13 mouse cellular contexts compared by ENCODE assay signal in genomic region chr4:126275681-126276131, GRCm38 (mm10). TPM values are rescaled to one million over a fixed set of nuclear protein-coding genes. Genes with fewer than 3 reads are reported as not detected.
DNase-seq lines count a peak whose midpoint lies in the region; ATAC-seq and TF ChIP-seq lines count a peak whose summit lies in the region.
"Had no signal": no experiment of that assay in that cellular context is flagged by ENCODE, and none has a peak within 500 bp of the region (broad histone marks: within the 10 kb centered on the region; RNA-seq: fewer than 3 reads in every experiment).

No protein-coding gene starts in this region.

- no peak overlapping the region for H3K4me2 ChIP-seq in kidney, embryonic 14.5 days (replicated peaks; ENCODE audit: low read depth, low read length)
- H3K4me2 ChIP-seq in stomach, embryonic 15.5 days, result no peak overlapping the region
- H3K4me2 ChIP-seq in stomach, postnatal 0 days (replicated peaks; ENCODE audit: low read depth), result no peak overlapping the region
- H3K4me2 ChIP-seq: hindbrain, embryonic 12.5 days; liver, embryonic 13.5 days; neural tube, embryonic 12.5 days had no signal

- DNase-seq in kidney, adult 9 months, result no peak
- no peak for DNase-seq in stomach, postnatal 0 days (ENCODE audit: low spot score)
- DNase-seq in cerebellum, postnatal 14 days, result peak; percentile 87 to 88
- no peak for DNase-seq in frontal cortex, postnatal 36 days (ENCODE audit: low spot score in 2 of 2)
- DNase-seq in MN1 (ENCODE audit: low spot score), result no peak
- DNase-seq: embryo, embryonic 11 days; forebrain, postnatal 0 days; liver, embryonic 13.5 days had no signal

- peak; percentile 53 for ATAC-seq in kidney, embryonic 14.5 days (ENCODE audit: low FRiP score, low TSS enrichment)
- ATAC-seq in stomach, embryonic 15.5 days (ENCODE audit: insufficient read depth, low FRiP score, low read depth), result peak; percentile 14; the same call in 1 of the 2 replicates
- ATAC-seq in stomach, postnatal 0 days (ENCODE audit: low FRiP score, low TSS enrichment), result no peak; the same call in 1 of the 2 replicates
- ATAC-seq: forebrain, postnatal 0 days had no signal

- H3K9ac ChIP-seq in kidney, embryonic 14.5 days (ENCODE audit: low read depth, low read length), result no peak overlapping the region
- H3K9ac ChIP-seq in stomach, embryonic 15.5 days, result no peak overlapping the region
- H3K9ac ChIP-seq in stomach, postnatal 0 days (ENCODE audit: low read length), result no peak overlapping the region
- H3K9ac ChIP-seq: forebrain, postnatal 0 days; hindbrain, embryonic 12.5 days; liver, embryonic 13.5 days; neural tube, embryonic 12.5 days had no signal

- no peaks in the 10 kb centered on the region for H3K9me3 ChIP-seq in kidney, embryonic 14.5 days (ENCODE audit: control insufficient read depth, low read length)
- no peaks in the 10 kb centered on the region for H3K9me3 ChIP-seq in stomach, embryonic 15.5 days
- no peaks in the 10 kb centered on the region for H3K9me3 ChIP-seq in stomach, postnatal 0 days (ENCODE audit: control insufficient read depth, low read length)
- H3K9me3 ChIP-seq: hindbrain, embryonic 12.5 days; liver, embryonic 13.5 days; neural tube, embryonic 12.5 days had no signal

- no peaks in the 10 kb centered on the region for H3K27me3 ChIP-seq in kidney, embryonic 14.5 days (ENCODE audit: control insufficient read depth, insufficient read depth, low read length)
- H3K27me3 ChIP-seq in stomach, embryonic 15.5 days (replicated peaks), result no peaks in the 10 kb centered on the region
- H3K27me3 ChIP-seq in stomach, postnatal 0 days (ENCODE audit: control insufficient read depth, insufficient read depth, low read length), result no peaks in the 10 kb centered on the region
- H3K27me3 ChIP-seq: hindbrain, embryonic 12.5 days; liver, embryonic 13.5 days; neural tube, embryonic 12.5 days had no signal

- 53% methylated on average over 13 of the region's 13 CpGs for WGBS in kidney, embryonic 14.5 days
- 75% methylated on average over 13 of the region's 13 CpGs for WGBS in stomach, embryonic 15.5 days
- WGBS in stomach, postnatal 0 days, result 71% methylated on average over 13 of the region's 13 CpGs

- 0 out of 2 replicates have a peak, but pooled peaks cover 6% of the 10 kb centered on the region for H3K4me1 ChIP-seq in kidney, embryonic 14.5 days (ENCODE audit: control insufficient read depth, insufficient read depth, low read length)
- H3K4me1 ChIP-seq in stomach, embryonic 15.5 days, result peaks cover 6% of the 10 kb centered on the region; the same call in 1 of the 2 replicates
- H3K4me1 ChIP-seq in stomach, postnatal 0 days (replicated peaks; ENCODE audit: control insufficient read depth, insufficient read depth), result no peaks in the 10 kb centered on the region

- H3K4me3 ChIP-seq in kidney, embryonic 14.5 days (ENCODE audit: low read length), result no peak overlapping the region
- no peak overlapping the region for H3K4me3 ChIP-seq in stomach, embryonic 15.5 days (replicated peaks)
- no peak overlapping the region for H3K4me3 ChIP-seq in stomach, postnatal 0 days (ENCODE audit: low read depth, low read length)
- H3K4me3 ChIP-seq: hindbrain, embryonic 12.5 days; left cerebral cortex, adult 2 months; liver, embryonic 13.5 days; neural tube, embryonic 12.5 days had no signal

- TF ChIP-seq CTCF in stomach, postnatal 0 days (IDR thresholded peaks at IDR 0.05; ENCODE audit: low read depth), result no peak

- peaks cover 19% of the 10 kb centered on the region for H3K36me3 ChIP-seq in kidney, embryonic 14.5 days (ENCODE audit: control insufficient read depth, insufficient read depth, low read length)
- H3K36me3 ChIP-seq in stomach, embryonic 15.5 days, result peaks cover 16% of the 10 kb centered on the region
- peaks cover 7% of the 10 kb centered on the region; the same call in 1 of the 2 replicates for H3K36me3 ChIP-seq in stomach, postnatal 0 days (ENCODE audit: control insufficient read depth, insufficient read depth, low read length)

- no peak overlapping the region for H3K27ac ChIP-seq in kidney, embryonic 14.5 days (ENCODE audit: low read depth, low read length)
- H3K27ac ChIP-seq in stomach, embryonic 15.5 days, result no peak overlapping the region
- H3K27ac ChIP-seq in stomach, postnatal 0 days (replicated peaks), result no peak overlapping the region
- H3K27ac ChIP-seq: hindbrain, embryonic 12.5 days; left cerebral cortex, adult 2 months; liver, embryonic 13.5 days; neural tube, embryonic 12.5 days had no signal

- TF ChIP-seq EP300 in stomach, postnatal 0 days (optimal IDR thresholded peaks at IDR 0.05), result no peak

RNA-seq across cellular contexts. Expression of gene Col8a2, which starts 10.9 kb away (rescaled TPM):
- 5.5 and 6.8 TPM in 2 replicates for polyA plus RNA-seq in kidney, embryonic 14.5 days (2014; fragmentation: Nextera tagmentation; extraction: Ambion mirVana)
- 13.4 and 14.2 TPM in 2 replicates for polyA plus RNA-seq in stomach, embryonic 15.5 days (2015; fragmentation: Nextera tagmentation; extraction: Ambion mirVana)
- polyA plus RNA-seq in stomach, postnatal 0 days (2015; fragmentation: Nextera tagmentation; extraction: Ambion mirVana), result 6.4 and 7.8 TPM in 2 replicates

RNA-seq across cellular contexts. Expression of gene Trappc3, which starts 13.6 kb away (rescaled TPM):
- 19.7 and 68.6 TPM in 2 replicates for polyA plus RNA-seq in kidney, embryonic 14.5 days (2014; fragmentation: Nextera tagmentation; extraction: Ambion mirVana)
- polyA plus RNA-seq in stomach, embryonic 15.5 days (2015; fragmentation: Nextera tagmentation; extraction: Ambion mirVana), result 91.7 and 97.1 TPM in 2 replicates
- polyA plus RNA-seq in stomach, postnatal 0 days (2015; fragmentation: Nextera tagmentation; extraction: Ambion mirVana), result 80.7 and 84.6 TPM in 2 replicates

RNA-seq across cellular contexts. Expression of gene Map7d1, which starts 19.6 kb away (rescaled TPM):
- 35.6 and 43.3 TPM in 2 replicates for polyA plus RNA-seq in kidney, embryonic 14.5 days (2014; fragmentation: Nextera tagmentation; extraction: Ambion mirVana)
- polyA plus RNA-seq in stomach, embryonic 15.5 days (2015; fragmentation: Nextera tagmentation; extraction: Ambion mirVana), result 34.1 and 36.9 TPM in 2 replicates
- 15.2 and 17.8 TPM in 2 replicates for polyA plus RNA-seq in stomach, postnatal 0 days (2015; fragmentation: Nextera tagmentation; extraction: Ambion mirVana)

RNA-seq across cellular contexts. Expression of gene Adprhl2, which starts 45.8 kb away (rescaled TPM):
- polyA plus RNA-seq in kidney, embryonic 14.5 days (2014; fragmentation: Nextera tagmentation; extraction: Ambion mirVana), result 53.0 and 57.6 TPM in 2 replicates
- polyA plus RNA-seq in stomach, embryonic 15.5 days (2015; fragmentation: Nextera tagmentation; extraction: Ambion mirVana), result 61.2 and 61.9 TPM in 2 replicates
- 33.8 and 35.7 TPM in 2 replicates for polyA plus RNA-seq in stomach, postnatal 0 days (2015; fragmentation: Nextera tagmentation; extraction: Ambion mirVana)

RNA-seq across cellular contexts. Expression of gene Tekt2, which starts 49.8 kb away (rescaled TPM):
- 2.2 and 5.1 TPM in 2 replicates for polyA plus RNA-seq in kidney, embryonic 14.5 days (2014; fragmentation: Nextera tagmentation; extraction: Ambion mirVana)
- polyA plus RNA-seq in stomach, embryonic 15.5 days (2015; fragmentation: Nextera tagmentation; extraction: Ambion mirVana), result 7.8 and 8.6 TPM in 2 replicates
- polyA plus RNA-seq in stomach, postnatal 0 days (2015; fragmentation: Nextera tagmentation; extraction: Ambion mirVana), result 3.6 and 3.9 TPM in 2 replicates

Comparison
In these comparisons a context has a peak if more than half of its experiments do, and no peak if none do; other contexts are left out.
1. DNase-seq: peak in cerebellum, postnatal 14 days (2 of 2); none in kidney, adult 9 months (single experiment), stomach, postnatal 0 days (single experiment), frontal cortex, postnatal 36 days (0 of 2) and MN1 (single experiment).